Mouse (Mus musculus) frontal cortex, postnatal 25 days (tissue): ENCODE results near the gene Rplp1.

Experiments
- DNase-seq, 2 experiments: peaks; one replicate each; pipeline ENCODE4 v3.0.0; 2022; ENCODE audit warnings: low spot score in 2 of 2

The Rplp1 gene

DNA sequence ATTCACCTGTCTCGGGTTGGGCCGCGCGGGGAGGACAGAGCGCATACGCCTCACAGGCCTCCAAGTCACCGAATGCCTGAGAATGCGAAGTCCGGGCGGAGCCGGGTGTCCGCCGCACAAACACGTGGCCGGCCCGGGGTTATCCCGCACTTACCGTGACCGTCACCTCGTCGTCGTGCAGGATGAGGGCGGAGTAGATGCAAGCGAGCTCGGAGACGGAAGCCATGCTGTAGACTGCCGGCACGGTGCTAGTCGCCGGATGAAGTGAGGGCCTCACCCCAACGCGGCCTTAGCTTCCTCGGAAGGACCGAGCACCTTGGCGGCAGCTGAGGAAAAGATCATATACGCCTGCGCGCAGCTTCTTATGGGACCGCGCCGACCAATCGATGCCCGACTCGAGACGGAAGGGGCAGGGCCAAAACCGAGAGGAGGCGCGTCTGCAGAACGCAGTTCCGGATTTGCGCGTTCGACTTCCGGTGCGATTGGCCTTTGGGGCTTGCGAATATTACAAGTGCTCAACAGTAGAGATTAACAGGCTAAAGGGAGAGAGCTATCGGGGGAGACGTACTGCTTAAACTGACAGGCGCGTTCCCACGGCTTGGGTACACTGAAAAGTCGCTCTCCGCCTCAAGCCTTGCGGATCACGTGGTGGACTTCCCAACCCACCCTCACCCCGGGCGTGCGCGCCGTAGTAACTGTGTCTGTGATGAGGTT, at the start of gene Rplp1:
Gene Rplp1 (minus strand): TSS at position 340 of the 714 bp plus-strand sequence.
- DNase-seq, result peak; percentile 87 to 92

DNA sequence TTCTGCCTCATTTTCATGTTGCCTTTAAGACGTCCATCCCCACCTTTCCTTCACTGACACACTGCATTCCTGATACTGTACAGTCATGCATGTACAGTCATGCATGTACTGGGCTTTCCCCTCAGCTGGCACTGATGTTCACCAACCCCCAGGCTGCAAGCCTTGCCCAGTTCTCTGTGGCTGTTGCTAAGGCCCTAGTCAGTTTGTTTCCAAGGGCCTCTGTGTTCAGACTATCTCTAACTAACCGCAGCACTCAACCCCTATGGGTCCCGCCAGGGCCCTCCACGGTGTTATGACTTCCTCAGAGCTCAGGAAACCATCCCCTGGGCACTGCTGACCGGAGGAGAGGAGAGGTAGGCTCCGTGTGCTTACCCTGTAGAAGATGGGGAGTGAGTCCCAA, 49.0 kb upstream of the Rplp1 start:
- no peak for DNase-seq

DNA sequence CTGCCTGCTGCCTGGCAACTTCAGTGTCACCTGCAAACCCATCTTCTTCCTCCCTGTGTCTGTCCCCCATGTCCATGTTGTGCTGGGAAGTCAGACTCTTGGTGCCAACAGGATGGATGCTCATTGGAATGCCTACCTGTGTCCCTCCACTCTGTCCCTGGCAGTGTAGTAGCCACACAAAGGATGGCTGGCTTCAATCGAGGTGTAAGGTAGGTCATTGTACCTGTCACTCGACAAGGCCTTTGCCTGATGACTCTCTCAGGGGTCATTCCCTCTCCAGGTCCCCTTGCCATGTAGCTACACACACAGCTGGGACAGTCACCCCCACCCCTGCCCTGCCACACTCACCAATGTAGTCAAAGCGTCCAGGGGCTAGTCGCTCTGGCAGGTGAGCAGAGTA, 46.8 kb upstream of the Rplp1 start:
- DNase-seq, result no peak

DNA sequence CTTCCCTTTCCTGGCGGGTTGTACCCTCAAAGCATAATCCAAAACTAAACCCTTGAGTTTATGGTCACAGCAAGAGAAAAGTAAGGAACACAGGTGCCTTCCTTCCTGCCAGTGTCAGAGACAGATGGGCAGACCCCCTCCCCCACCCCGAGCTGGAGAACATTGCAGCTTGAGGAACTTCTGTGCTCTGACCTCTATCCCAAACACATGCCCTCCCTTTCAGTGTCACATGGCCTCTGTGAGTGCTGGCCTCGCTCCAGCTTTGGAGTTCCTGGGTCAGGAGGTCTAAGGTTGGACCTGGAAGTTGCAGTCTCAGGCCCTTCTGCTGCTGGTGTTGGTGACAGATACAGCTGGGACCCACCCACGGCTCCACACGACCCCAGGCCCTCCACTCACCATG, 46.4 kb upstream of the Rplp1 start:
- DNase-seq, result no peak

DNA sequence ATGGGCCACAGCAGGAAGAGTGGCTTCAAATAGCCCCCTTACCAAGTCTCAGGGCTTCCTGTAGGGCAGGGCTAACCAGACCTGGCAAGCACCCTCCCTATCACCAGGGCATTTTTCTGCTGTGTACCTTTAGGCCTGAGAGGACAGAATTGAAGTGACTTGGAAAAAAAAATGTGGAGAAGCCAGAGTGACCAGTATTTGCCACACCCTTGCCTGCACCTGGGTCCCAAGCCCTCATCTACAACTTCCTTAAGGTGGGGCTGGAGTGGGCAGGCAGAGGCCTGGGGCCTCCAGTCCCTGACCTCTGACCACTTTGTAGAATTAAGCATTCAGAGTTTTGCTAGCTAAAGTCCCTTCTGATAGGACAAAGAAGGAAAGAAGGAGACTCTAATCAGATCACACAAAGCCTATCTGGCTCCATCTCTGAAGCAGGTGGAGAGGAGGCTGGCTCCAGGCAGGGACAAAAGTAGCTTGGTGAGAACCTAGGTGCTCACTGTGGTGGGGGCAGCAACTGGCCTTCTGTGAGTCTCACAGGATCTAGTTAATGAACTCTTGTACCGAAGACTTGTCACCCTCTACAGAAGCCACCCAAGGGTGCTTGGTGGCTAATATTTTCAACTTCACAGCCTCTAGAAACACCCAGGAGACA, 45.7 kb upstream of the Rplp1 start:
- no peak for DNase-seq

DNA sequence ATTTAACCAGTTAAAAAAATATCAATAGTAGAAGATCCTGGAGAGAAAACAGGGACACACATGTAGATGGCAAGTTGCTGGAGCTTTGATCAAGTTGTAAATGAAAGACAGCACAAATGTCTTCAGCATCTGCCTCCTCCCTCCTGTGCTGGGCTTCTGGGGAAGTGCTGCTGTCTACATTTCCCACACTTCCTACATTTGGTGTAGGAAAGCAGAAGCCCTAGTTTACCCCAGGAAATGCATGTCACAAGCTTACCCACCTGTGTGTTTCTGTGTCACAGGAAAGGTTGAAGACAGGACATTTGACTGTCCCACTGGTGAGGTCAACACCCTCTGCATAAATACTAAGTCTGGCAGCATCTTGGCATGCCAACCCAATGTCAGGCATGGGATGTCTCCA, 40.4 kb upstream of the Rplp1 start:
- no peak for DNase-seq

DNA sequence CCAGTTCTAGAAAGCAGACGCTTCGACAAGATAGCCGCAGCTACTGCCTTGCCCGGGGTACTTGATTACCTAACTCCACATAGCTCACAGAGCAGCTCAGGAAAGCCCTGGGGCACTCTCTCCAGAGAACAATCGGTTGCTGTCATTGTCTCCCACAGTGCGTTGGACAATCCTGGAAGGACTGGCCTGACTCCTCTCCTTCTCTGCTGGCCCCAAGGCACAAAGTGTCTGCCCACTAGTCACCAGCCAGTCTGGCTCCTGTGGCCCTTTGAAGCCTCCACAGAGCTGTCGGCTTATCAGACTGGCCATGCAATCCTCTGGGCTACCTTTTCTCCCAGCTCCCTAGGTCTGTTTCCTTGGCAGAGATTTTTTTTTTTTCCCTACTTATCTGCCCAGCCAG, 37.9 kb upstream of the Rplp1 start:
- no peak for DNase-seq

DNA sequence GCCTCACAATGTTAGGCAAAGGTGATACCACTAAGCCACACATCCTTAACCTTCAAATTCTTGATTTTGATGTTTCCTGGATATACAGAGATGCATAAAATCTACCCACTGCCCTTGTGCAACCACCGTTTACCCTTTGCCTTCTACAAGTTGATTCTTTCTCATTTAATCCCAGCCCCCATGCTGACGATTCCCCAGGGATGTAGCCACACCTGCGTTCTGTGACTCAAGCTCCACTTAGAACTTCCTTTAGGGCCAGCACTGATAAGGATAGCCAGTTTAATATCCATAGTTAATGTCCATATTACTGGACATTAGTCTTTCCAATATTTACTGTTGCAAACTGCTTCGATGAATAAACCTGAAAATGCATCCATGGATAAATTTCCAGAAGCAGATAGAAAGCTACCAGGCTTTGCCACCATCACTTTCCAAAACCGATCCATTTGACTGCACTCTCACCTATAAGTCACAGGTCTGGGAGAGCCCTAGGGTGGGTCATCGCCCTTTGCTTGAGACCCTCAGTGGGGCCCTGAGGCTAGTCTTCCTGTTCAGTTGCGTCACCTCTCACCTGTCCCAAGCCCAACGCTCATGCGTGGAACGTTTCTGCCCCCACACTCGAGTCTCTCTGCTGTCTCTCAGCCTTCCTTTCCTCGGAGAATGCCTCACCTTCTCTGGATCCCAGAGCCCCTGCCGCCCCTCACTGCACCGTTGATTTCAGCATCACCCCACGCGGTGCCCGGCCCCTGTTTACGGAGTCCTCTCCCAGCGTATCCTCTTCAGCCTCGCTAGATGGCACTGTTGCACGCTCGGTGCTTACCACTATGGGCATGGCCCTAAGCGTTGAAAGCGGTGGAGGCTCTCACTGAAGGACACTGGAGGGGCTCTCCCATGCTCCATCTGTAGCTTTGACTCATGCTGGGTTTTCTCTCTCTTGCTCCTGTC, 33.3 kb upstream of the Rplp1 start:
- peak; percentile 37 to 59 for DNase-seq

DNA sequence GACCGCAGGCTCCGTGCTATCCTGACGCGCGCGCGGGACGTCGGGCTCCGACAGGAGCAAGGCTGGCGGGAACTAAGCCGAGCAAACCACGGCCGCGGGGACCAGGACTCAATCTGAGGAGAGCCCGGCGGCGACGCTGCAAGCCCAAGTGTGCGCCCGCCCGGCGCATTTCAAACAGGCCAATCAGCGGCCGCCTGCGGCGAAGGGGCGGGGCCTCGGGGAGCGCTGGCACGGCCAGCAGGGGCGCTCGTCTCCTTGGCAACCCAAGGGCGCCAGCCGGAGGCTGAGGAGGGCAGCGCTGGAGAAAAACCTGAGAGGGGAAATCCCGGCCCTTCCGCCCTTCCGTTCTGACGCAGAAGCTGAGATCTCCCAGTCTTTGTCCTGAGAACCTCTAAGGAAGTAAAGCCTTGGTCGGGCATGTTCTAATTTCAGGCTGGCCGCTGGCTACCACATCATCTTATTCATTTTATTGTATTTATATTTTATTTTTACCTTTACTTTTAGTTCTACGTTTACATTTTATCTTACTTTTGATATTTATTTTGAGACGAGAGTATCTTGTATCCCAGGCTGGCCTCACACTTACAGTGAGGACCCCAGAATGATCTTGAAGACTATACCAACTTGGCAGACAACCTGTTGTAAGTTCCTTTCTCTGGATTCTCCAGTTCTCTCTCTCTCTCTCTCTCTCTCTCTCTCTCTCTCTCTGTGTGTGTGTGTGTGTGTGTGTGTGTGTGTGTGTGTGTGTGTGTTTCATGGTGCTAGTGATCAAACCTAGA, 32.5 kb upstream of the Rplp1 start, which contains the start of gene Kif23:
Gene Kif23 (minus strand): TSS at position 152 of the 779 bp plus-strand sequence.
- peak; percentile 91 to 94 for DNase-seq

DNA sequence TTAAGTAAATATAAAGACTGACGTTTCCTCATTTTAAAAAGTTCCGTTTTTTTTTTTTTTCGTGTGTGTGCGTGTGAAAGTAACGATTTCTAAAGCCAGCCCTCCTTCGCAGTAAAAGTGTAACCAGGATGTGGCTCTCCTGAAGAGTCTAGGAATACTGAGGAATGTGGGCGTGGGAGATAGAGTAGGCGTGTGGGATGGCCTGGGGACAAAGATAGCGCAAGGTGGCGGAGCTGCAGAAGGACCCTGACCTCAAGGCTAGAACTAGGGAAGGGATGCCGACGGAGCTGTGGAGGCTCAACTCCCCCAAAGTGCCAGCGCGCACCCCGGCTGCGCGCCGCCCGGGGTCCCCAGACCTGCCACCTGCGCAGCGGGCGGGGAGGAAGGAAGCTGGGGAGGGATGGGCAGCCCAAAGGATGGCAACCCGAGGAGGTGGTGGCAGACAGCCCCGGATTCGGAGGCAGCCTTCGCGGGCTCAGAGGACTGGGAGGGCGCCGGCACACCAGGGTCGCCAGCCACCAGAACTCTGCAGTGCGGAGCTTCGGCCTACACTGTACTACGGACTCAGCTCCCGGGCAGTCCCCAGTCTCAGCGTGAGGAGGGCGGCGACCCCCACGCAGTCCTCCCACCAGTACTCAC, 31.8 kb upstream of the Rplp1 start:
- no peak for DNase-seq

DNA sequence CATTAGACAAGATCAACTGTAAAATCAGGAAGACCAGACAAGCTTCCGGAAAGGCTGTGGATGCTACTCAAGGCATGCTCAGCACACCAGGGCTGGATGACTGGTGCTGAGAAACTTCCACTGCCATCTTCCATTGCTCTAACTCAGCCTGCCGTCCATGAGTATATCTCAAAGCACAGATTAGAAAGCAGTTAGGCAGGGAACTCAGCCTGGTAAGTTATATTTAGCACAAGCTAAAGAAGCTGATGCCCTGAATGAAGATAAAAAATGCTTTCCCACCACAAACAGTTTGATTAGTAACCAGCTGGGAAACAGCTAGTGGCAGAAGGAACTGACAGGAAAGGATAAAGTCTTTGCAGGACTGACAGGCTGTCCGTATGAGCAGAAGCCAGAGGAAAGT, 26.7 kb upstream of the Rplp1 start:
- no peak for DNase-seq

DNA sequence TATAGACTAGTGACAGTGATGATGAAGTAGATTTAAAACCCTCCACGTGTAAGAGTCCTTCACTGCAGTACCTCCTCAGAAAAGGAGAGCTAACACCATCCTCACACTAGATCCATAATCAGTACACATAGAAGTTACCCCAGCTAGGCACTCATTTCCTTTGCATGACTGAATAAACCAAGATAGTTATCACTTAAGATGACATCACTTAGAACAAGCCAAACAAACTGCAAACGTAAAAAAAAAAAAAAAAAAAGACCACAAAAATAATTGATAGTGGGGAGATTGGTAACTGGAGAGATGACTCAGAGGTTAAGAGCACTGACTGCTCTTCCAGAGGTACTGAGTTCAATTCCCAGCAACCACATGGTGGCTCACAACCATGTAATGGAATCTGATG, 19.0 kb upstream of the Rplp1 start:
- DNase-seq, result no peak

DNA sequence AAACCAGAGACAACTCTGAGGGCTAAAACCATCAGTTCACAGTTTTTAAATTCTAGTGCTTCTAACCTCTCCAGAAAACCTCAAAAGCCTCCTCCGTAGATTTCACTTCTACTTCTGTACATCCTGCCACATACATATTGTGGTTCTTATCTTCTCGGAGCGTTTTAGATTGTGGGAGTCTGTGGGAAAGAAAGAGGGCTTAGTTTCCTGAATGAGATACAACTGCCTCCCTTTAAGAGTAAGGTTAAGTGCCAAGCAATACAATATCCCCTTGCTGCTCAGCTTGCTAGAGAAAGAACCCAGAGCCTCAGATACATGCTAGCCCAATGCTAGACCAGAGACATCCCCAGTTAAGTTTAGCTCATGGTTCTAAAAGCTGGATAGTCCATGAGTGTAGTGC, 17.7 kb upstream of the Rplp1 start:
- no peak for DNase-seq

DNA sequence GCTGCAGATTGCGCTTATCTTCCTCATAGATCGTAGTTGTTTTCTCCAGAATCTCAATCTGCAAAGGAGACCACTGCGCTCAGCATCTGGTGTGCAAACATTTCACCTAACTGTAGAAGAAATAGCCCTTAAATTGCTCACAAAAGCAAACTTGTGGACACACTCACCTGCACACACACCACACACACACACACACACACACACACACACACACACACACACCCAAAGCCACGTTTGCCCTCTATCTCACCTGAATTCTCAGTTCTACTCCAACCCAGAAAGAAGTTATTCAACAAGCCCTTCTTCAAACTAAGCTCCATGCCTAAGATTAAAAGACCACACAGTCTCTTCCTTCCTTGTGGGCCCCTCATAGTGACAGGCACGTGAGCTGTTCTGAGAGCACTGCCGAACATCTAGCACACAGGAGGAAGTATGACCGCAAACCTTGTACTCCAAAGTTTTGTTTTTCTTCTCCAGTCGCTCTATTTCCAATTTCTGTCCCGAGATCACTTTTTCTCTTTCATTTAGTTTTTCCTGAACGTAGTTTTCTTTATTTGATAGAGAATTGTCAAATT, 10.8 kb upstream of the Rplp1 start:
- DNase-seq, result no peak

DNA sequence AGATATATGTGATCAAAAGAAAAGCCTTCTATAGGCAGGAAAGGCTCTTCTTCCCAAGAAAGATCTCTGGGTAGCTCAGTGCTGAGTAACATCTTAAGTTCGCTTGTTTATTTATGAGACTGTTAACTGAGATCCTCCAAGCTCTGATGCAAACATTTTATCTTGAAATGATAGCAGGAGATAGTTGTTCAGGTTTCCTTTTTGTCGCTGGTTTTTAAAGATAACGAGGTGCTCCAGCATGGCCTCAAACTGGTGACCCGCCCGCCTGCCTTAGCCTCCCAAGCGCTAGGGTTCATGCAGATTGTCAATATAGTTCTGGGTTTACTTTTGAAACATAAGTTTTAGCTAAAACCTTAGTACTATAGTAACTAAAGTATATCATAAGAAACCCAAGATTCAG, 6.0 kb upstream of the Rplp1 start:
- no peak for DNase-seq

DNA sequence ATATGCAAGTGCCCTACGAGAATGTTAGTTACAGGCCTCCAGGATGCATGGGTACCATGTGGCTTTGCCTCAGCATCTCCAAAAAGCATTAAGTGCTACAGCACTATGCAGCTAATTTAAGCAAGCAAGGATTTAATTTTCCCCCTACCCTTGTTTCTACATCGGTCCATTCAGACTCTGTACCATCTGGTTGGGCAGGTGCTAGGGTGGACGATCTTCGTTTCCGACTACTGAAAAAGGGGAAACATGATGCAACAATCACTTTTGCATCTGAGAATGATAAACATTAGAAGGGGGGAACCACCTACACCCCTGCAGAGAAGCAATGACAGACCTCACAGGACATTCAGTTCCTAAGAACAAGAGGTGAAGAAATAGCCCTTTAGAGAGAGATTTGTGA, 5.1 kb upstream of the Rplp1 start:
- no peak for DNase-seq

DNA sequence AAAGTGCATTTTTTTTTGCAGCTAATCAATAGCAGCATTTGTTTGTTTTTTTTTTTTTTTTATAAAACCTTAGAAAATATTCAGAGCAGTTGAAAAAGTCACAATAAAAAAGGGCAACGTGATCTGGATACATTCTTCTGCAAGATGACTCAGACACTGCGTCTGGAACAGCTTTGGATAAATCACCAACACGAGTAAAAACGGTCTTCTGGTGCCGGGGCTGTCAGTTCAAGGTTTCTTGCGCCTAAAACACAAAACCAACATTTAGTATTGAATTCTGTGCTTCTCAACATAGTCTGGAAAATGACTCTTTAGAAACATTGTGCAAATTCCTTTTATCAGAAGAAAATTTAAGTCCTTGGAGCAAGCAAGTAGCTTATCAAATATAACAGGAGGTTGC, 3.1 kb upstream of the Rplp1 start:
- DNase-seq, result no peak

DNA sequence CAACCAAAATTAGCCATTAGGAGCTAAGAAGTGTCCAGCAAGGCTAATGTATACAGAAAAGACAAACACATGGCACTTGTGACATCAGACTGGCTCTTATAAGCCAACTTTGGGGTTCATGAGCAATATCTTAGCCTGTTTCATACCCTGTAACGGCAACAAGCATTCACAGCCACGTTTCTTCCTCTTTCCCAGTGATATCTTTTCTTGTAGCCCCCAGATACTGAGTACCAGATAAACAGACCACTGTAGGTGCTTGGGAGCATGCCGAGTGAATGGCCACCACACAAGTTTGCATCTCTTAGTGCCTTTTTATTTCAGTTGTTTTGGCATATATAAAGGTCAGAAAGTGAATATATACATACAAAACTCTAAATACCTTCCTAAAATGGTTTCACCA, 2.6 kb upstream of the Rplp1 start:
- no peak for DNase-seq

DNA sequence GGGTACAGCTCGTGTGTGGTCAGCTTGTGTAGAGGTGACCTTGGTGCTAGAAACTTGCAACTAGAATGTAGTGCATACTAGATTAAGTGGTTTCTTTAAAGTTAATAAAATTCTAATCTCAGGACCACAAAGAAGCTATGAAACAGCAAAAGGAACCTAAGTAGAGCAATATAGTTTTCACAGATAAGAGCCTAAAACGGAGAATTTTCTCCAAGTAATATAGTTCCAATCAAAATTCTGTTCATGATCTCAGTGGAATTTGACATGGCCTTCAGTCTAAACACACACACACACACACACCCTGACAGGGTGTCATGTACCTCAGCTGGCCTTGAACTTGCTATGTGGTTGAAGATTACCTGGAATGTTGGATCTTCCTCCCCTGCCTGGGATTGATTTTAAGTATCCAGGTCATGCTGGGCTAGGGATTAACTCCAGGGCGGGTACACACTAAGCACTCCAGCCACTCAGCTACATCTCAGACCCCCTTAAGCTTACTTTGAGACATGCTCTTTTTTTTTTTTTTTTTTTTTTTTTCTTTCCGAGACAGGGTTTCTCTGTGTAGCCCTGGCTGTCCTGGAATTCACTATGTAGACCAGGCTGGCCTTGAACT, 1.2 kb upstream of the Rplp1 start:
- no peak for DNase-seq

DNA sequence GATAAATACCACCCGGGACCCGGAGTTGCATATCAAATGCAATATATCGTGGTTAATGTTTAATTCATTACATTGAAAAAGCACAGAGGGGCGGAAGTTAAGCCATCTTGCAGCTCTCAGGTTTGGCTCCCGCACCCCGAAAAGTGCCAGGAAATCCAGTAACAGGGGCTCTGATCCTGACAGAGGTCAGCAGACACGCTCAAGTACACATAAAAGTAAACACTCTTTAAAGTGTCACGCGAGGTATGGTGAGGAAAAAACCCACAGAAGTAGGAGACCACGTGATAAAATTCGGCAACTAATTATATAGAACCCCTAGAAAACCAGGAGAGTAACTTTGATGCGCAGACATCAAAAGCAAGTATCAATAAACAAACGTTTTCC, 567 bp upstream of the Rplp1 start:
- DNase-seq, result no peak
